Mouse (Mus musculus): Measurements from ENCODE around the gene Fmr1nb. TPM values are rescaled to one million over a fixed set of nuclear protein-coding genes. Genes with fewer than 3 reads are reported as not detected.

Gene Fmr1nb
- 0.38 TPM in 1 of 2 replicates, not detected in the other for polyA plus RNA-seq (2012; rRNA removed)

DNA sequence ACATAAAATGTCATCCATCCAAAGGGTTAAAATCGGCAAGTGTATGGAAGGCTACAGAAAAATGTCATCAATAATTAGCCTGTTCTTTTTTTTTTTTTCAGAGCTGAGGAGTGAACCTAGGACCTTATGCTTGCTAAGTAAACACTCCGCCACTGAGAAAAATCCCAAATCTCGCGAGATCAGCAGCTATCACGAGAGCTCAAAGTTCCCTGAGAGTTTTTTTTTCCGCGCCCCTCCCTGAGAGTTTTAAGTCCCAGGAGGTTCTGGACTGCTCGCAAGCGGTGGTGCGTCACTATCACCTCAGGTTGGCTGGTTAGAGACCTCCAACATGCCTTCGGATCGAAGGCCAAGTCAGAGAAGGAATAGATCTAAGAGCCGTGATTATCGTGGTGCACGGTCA, at the start of gene Fmr1nb:
TSS of gene Fmr1nb (plus strand) at position 234 of the 400 bp plus-strand sequence.

GRCm38 (mm10) chrX:68821059-68821458, 59.4 kb downstream of the Fmr1nb start, which contains the start of gene Gm14698:
TSS of gene Gm14698 (plus strand) at chrX:68821093.

Other genes starting within 250 kb of the Fmr1nb start
- 23.0 and 33.9 TPM in 2 replicates for gene Fmr1, start 83.3 kb upstream of the Fmr1nb start, polyA plus RNA-seq (2012; rRNA removed)
- gene Gm14698, start 59.3 kb downstream of the Fmr1nb start, polyA plus RNA-seq (2012; rRNA removed) = 0.34 TPM in 1 of 2 replicates, not detected in the other
- not detected in 2 replicates for gene Gm6812, start 131.2 kb downstream of the Fmr1nb start, polyA plus RNA-seq (2012; rRNA removed)

All from ovary, adult 2 months (tissue).